Mouse (Mus musculus): ENCODE results near the gene Bckdk.

DNA sequence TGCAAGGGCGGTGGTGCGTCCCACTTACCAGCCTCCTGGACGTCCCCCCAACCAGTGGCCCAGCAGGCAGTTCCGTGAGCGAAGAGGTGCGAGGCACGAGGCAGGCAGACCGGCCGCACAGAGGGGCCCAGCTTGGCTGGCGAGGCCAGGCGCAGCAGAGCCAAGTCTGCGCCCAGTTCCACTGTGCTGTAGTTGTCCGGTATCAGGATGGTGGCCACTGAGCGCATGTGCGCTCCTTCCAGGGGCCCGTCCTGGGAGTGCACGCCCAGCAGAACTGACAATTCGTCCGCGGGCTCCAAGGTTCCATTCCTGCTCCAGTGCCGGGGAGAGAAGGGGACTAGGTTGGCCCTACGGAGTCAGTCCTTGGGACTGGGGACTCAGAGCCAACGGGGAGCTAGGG, 40.7 kb downstream of the Bckdk start:
- TF ChIP-seq EP300 (IDR thresholded peaks at IDR 0.05; ENCODE audit: insufficient read depth, low read depth, low read length) (no peak), POLR2A (IDR thresholded peaks at IDR 0.05; ENCODE audit: insufficient read depth, low read depth, low read length) (no peak), CTCF (IDR thresholded peaks at IDR 0.05) (peak; percentile 16; the same call in 1 of the 2 replicates)
